Mouse (Mus musculus) erythroblast, embryonic 14.5 days (primary cell): ENCODE results near the gene Slc25a22.

ENCODE experiments used
- GATA1 ChIP-seq: IDR thresholded peaks from 2 replicates; pipeline ENCODE4 v1.6.1; 2012; ENCODE audit warnings: low read length, inconsistent platforms, mixed read lengths
- TAL1 ChIP-seq: IDR thresholded peaks from 3 replicates; pipeline ENCODE4 v1.6.1; 2012; ENCODE audit warnings: low read length, inconsistent platforms, mixed read lengths

GRCm38 (mm10) chr7:141468522-141469211 is 31.0 kb upstream of the Slc25a22 start:
- TF ChIP-seq TAL1: no peak
- no peak for TF ChIP-seq GATA1
